Mouse (Mus musculus) ES-E14 (cell line): ENCODE measurements around the gene Gm49661.

ENCODE experiments used
- CHD2 ChIP-seq: IDR thresholded peaks from 2 replicates; pipeline ENCODE4 v1.6.1; 2014; ENCODE audit warnings: mild to moderate bottlenecking, low read depth, low read length, inconsistent platforms
- HCFC1 ChIP-seq: IDR thresholded peaks from 2 replicates; pipeline ENCODE4 v1.6.1; 2012; ENCODE audit warnings: low read length, inconsistent platforms, borderline replicate concordance; ENCODE audit not compliant: insufficient read depth
- ZC3H11A ChIP-seq: IDR thresholded peaks from 2 replicates; pipeline ENCODE4 v1.6.1; 2012; ENCODE audit warnings: low read depth, mild to moderate bottlenecking, inconsistent platforms, low read length, borderline replicate concordance

DNA sequence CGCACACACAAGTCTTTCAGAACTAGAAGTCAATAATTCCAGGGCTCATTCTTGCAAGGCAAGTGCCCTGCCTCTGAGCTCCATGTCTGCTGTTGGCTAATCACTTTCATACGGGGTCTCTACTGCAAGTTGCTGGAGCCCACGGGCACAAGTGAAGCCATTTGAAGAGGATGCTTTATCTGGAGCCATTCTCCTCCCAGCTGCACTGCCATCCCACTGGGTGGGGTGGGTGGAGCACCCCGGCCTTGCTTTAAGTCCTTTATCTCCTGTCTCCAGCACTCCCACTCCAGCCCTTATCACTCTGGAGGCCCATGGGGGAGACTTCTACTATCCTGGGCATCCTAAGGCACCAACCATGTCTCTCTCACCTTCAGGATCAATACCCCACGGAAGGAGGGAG lies 1.7 kb upstream of the Gm49661 start:
- TF ChIP-seq ZC3H11A (no peak), HCFC1 (no peak), CHD2 (no peak)
